Mouse (Mus musculus) liver, postnatal 0 days (tissue): ENCODE data around the gene Med20. TPM values are rescaled to one million over a fixed set of nuclear protein-coding genes. Genes with fewer than 3 reads are reported as not detected.

Experiments used
- ATAC-seq: fragments of 200-750 bp; cut with Nextera tagmentation; 2 replicates; pipeline ENCODE4 v1.8.0; 2017; ENCODE audit warnings: mild to moderate bottlenecking, moderate library complexity
- DNase-seq: peaks from one replicate; pipeline ENCODE4 v3.0.0-alpha.2; 2016
- H3K27ac ChIP-seq: fragments of 300-500 bp; sonication (generic); 2 replicates; pipeline ENCODE4 v1.5.1; 2014; ENCODE audit warnings: antibody characterized with exemption, moderate library complexity, mild to moderate bottlenecking, low read depth
- H3K27me3 ChIP-seq: fragments of 300-500 bp; sonication (generic); 2 replicates; pipeline ENCODE4 v1.6.1; 2014; ENCODE audit warnings: low read length, control low read depth, mixed read lengths; ENCODE audit not compliant: insufficient read depth
- H3K36me3 ChIP-seq: fragments of 300-500 bp; sonication (generic); replicated peaks from 2 replicates; pipeline ENCODE4 v1.6.1; 2014; ENCODE audit warnings: mild to moderate bottlenecking, control low read depth, low read length, moderate library complexity, mixed read lengths; ENCODE audit not compliant: insufficient read depth
- H3K4me1 ChIP-seq: fragments of 300-500 bp; sonication (generic); 2 replicates; pipeline ENCODE4 v1.6.1; 2014; ENCODE audit warnings: antibody characterized with exemption, mild to moderate bottlenecking, control low read depth; ENCODE audit not compliant: insufficient read depth
- H3K4me2 ChIP-seq: fragments of 300-500 bp; sonication (generic); 2 replicates; pipeline ENCODE4 v1.6.1; 2014; ENCODE audit warnings: low read depth, mild to moderate bottlenecking, low read length, moderate library complexity, mixed read lengths
- H3K4me3 ChIP-seq: fragments of 300-500 bp; sonication (generic); 2 replicates; pipeline ENCODE4 v1.5.1; 2014; ENCODE audit warnings: low read depth, low read length
- H3K9ac ChIP-seq: fragments of 300-500 bp; sonication (generic); replicated peaks from 2 replicates; pipeline ENCODE4 v1.6.1; 2014; ENCODE audit warnings: mild to moderate bottlenecking, moderate library complexity
- H3K9me3 ChIP-seq: fragments of 300-500 bp; sonication (generic); 2 replicates; pipeline ENCODE4 v1.6.1; 2016; ENCODE audit warnings: mild to moderate bottlenecking, control low read depth, low read length, mixed read lengths
- CTCF ChIP-seq: sonication (generic); IDR thresholded peaks from 2 replicates; pipeline ENCODE4 v1.5.1; 2016; ENCODE audit warnings: antibody characterized with exemption, low read depth
- EP300 ChIP-seq: IDR thresholded peaks from 2 replicates; pipeline ENCODE4 v1.6.1; 2016; ENCODE audit warnings: antibody characterized with exemption, low read depth, mild to moderate bottlenecking
- WGBS: fragments of 180-500 bp; shearing (Covaris S2); extraction: QIAGEN DNeasy Blood & Tissue Kit; methylation state at CpG from one replicate; pipeline ENCODE4 v1.1.7; 2014; ENCODE audit not compliant: insufficient replicate concordance; 5-methylcytosine and 5-hydroxymethylcytosine counted together
- polyA plus RNA-seq: library from polyadenylated mRNA; unstranded; fragments of >200 nt; fragmentation: Nextera tagmentation; extraction: Ambion mirVana; gene quantifications from 2 replicates; pipeline ENCODE4 v1.2.1, GENCODE M21; 2015

The Med20 gene
- polyA plus RNA-seq, 1 experiment from 2014 or later, result 13.5 TPM

- no peaks in the 10 kb centered on the region for H3K9me3 ChIP-seq
- peak overlapping the region; percentile 88 for H3K27ac ChIP-seq
- under 1% methylated on average over 13 of the region's 13 CpGs for WGBS
- peaks cover 23% of the 10 kb centered on the region for H3K4me1 ChIP-seq
- peak overlapping the region; percentile 98 for H3K4me2 ChIP-seq
- H3K27me3 ChIP-seq, result no peaks in the 10 kb centered on the region
- TF ChIP-seq CTCF (no peak), EP300 (no peak)
- peak overlapping the region; percentile 79 for H3K4me3 ChIP-seq
- peak overlapping the region; percentile 77 for H3K9ac ChIP-seq
- DNase-seq (no peak), ATAC-seq (peak; percentile 5)
- peaks cover 32% of the 10 kb centered on the region for H3K36me3 ChIP-seq
Measured at GRCm38 (mm10) chr17:47611661-47611982, 240 bp downstream of the Med20 start.

- H3K9ac ChIP-seq, result no peak overlapping the region
- H3K4me3 ChIP-seq, result no peak overlapping the region
- H3K27me3 ChIP-seq, result no peaks in the 10 kb centered on the region
- ATAC-seq (no peak), DNase-seq (peak; percentile 70)
- H3K36me3 ChIP-seq, result peaks cover 33% of the 10 kb centered on the region
- H3K9me3 ChIP-seq, result no peaks in the 10 kb centered on the region
- H3K4me2 ChIP-seq, result no peak overlapping the region
- H3K27ac ChIP-seq, result no peak overlapping the region
- TF ChIP-seq CTCF, result peak; percentile 85
- no peak for TF ChIP-seq EP300
- peaks cover 25% of the 10 kb centered on the region for H3K4me1 ChIP-seq
- WGBS, result 79% methylated on average over 1 of the region's 1 CpGs
Measured at GRCm38 (mm10) chr17:47614018-47614417, 2.6 kb downstream of the Med20 start.

- DNase-seq (no peak), ATAC-seq (no peak)
- H3K27me3 ChIP-seq, result no peaks in the 10 kb centered on the region
- 94% methylated on average over 8 of the region's 8 CpGs for WGBS
- no peaks in the 10 kb centered on the region for H3K9me3 ChIP-seq
- H3K27ac ChIP-seq, result no peak overlapping the region
- no peak overlapping the region for H3K4me3 ChIP-seq
- H3K4me1 ChIP-seq, result peaks cover 18% of the 10 kb centered on the region
- H3K36me3 ChIP-seq, result peaks cover 45% of the 10 kb centered on the region
- H3K9ac ChIP-seq, result no peak overlapping the region
- no peak for TF ChIP-seq EP300
- TF ChIP-seq CTCF, result no peak
- H3K4me2 ChIP-seq, result no peak overlapping the region
Measured at GRCm38 (mm10) chr17:47616119-47616518, 4.7 kb downstream of the Med20 start.

GRCm38 (mm10) chr17:47616652-47617051, 5.3 kb downstream of the Med20 start:
- Histone ChIP-seq H3K9me3 (no peaks in the 10 kb centered on the region), H3K27ac (peak overlapping the region; percentile 89), H3K4me2 (peak overlapping the region; percentile 10), H3K4me3 (no peak overlapping the region), H3K4me1 (peaks cover 18% of the 10 kb centered on the region), H3K27me3 (no peaks in the 10 kb centered on the region), H3K9ac (no peak overlapping the region), H3K36me3 (peaks cover 45% of the 10 kb centered on the region)
- 79% methylated on average over 4 of the region's 4 CpGs for WGBS
- ATAC-seq, result no peak
- DNase-seq, result no peak
- TF ChIP-seq EP300 (no peak), CTCF (no peak)

GRCm38 (mm10) chr17:47617605-47618307, 6.4 kb downstream of the Med20 start:
- peak; percentile 94 for TF ChIP-seq EP300
- 0 out of 2 replicates have a peak, but pooled peaks have one; percentile 17 for TF ChIP-seq CTCF
- Histone ChIP-seq H3K4me1 (peaks cover 9% of the 10 kb centered on the region), H3K9me3 (no peaks in the 10 kb centered on the region), H3K9ac (0 out of 2 replicates have a peak overlapping the region, but pooled peaks have one; percentile 16), H3K27ac (peak overlapping the region; percentile 89), H3K27me3 (no peaks in the 10 kb centered on the region), H3K4me3 (no peak overlapping the region), H3K4me2 (peak overlapping the region; percentile 38), H3K36me3 (peaks cover 52% of the 10 kb centered on the region)
- ATAC-seq (peak; percentile 95), DNase-seq (peak; percentile 53)
- WGBS, result 59% methylated on average over 9 of the region's 9 CpGs

- Histone ChIP-seq H3K9me3 (no peaks in the 10 kb centered on the region), H3K4me1 (peaks cover 7% of the 10 kb centered on the region; the same call in 1 of the 2 replicates), H3K4me3 (no peak overlapping the region), H3K4me2 (no peak overlapping the region), H3K36me3 (peaks cover 58% of the 10 kb centered on the region), H3K27me3 (no peaks in the 10 kb centered on the region), H3K9ac (no peak overlapping the region), H3K27ac (no peak overlapping the region)
- DNase-seq, result no peak
- WGBS, result 90% methylated on average over 13 of the region's 13 CpGs
- TF ChIP-seq CTCF, result no peak
- no peak for TF ChIP-seq EP300
- no peak for ATAC-seq
Measured at GRCm38 (mm10) chr17:47618556-47619311, 7.4 kb downstream of the Med20 start.
